Mouse (Mus musculus): ENCODE results near the gene Pcyt1a. TPM values are rescaled to one million over a fixed set of nuclear protein-coding genes. Genes with fewer than 3 reads are reported as not detected.

Pcyt1a gene
- 15.2 TPM for polyA plus RNA-seq (2017; shearing (Covaris generic))

GRCm38 (mm10) chr16:32430474-32431046 is at the start of gene Pcyt1a:
Gene Pcyt1a, plus strand, starts transcription at chr16:32430921.

GRCm38 (mm10) chr16:32400267-32400666 is 30.5 kb upstream of the Pcyt1a start, which contains the start of gene Tm4sf19:
Gene Tm4sf19, plus strand, starts transcription at chr16:32400506.

DNA sequence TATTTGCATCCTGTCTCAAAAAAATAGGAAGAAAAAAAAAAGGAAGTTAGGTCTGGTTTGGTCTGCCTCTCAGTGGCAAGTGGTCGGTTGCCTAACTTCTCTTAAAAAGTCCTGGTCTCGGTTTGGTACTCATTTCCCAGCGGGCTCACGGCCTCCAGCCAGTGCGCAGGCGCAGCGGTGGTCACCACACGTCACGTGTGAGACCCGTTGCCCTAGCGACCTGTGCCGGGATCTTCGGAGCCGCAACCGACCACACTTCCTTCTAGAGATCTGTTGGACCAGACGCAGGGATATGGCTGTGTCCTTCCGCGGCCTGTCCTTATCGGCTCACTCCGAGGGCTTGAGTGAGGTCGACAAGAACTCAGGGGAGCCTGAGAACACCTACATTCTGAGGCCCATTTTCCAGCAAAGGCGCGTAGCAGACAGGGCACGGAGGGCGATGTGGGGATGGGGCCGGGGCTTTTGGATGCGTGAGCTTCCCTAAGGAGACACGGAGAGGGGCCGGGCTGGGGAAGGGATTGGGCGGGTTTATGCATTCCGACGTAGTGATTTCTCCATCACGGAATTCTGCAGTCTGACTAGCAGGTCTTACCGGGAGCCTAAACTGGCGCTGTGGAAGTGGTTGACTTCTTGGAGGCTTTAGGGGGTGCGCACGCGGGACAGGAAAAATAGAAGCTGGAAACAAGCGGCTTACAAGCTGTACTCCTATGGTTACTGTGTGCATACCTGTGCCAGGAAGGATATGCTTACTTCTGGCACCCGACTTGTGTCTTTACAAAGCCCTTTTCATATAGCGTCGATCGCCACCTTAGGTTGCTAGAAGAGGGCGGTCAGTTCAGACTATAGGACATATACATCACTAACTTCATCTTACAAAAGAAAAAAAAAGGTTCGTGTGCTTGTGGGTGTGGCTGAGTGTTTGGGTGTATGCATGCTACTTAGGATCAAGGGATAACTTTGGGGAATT is 10.9 kb upstream of the Pcyt1a start, which contains the start of gene Tctex1d2:
Gene Tctex1d2 (plus strand): TSS at position 186 of the 967 bp plus-strand sequence.

DNA sequence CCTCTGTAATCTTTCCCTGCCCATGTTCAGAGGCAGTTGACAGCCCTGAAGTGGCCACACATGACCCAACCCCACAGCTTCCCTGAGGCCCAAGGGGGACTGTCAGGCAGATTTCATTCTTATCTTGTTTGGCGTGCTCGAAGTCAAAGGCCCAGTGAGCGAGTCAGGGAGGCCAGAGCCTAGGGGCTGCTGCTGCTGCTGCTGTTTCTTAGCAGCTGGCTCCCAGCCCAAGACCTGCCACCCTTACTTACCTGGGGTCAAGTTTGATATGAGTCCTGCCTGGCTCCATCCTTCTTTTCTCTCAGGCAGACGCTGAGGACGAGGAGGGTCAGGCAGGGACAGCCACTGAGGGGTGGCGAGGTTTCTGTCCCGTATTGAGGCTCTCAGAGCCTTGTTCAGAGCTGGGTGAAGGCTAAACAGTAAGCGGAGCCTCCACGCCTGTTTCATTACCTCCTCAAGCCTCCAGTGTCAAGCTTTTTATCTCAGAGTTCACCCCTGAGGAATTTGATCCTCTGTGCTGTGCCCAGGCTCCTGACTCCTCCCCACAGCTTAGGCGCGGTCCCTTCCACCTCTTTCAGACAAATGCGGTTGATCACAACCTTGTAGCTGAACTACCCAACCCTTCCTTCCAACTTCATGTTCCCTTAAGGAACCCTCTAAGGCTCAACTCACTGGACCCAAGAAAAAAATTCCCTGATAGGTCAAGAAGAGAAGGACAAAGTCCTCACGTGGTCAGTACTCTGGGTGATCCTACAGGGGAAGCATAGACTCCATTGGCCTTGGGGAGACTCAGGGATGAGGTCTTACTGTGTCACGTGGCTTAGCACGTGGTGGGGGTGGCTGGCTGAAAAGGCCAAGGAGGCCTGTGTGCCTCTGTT is 56.8 kb downstream of the Pcyt1a start, which contains the start of gene Slc51a:
Gene Slc51a (minus strand): TSS at position 646 of the 878 bp plus-strand sequence.

DNA sequence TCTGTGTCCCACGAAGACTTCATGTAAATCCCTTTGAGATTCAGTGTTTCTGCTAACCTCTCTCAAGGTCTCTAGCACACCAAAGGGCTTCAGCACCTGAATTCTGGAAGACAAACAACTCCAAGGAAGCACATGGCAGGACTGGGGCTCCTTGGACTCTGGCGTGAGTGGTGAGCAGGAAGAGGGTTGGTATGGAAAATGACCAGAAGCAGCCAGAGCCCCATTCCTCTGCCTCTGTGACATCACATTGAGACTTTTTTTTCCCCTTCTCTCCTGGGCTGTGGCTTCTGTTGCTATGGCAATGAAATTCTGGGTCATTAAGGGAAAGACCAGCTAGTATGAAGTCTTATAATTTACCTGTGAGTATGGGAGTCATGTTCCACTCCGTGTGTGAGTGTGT is 65.2 kb downstream of the Pcyt1a start, which contains the start of gene Zdhhc19:
Gene Zdhhc19 (plus strand): TSS at position 301 of the 400 bp plus-strand sequence.

Other genes starting within 250 kb of the Pcyt1a start
- 2.4 TPM for gene Fbxo45, start 183.8 kb upstream of the Pcyt1a start, polyA plus RNA-seq (2017; shearing (Covaris generic))
- gene Wdr53, start 183.7 kb upstream of the Pcyt1a start, polyA plus RNA-seq (2017; shearing (Covaris generic)), result 25.0 TPM
- not detected for gene Smco1, start 159.5 kb upstream of the Pcyt1a start, polyA plus RNA-seq (2017; shearing (Covaris generic))
- 14.9 TPM for gene Rnf168, start 153.5 kb upstream of the Pcyt1a start, polyA plus RNA-seq (2017; shearing (Covaris generic))
- 31.5 TPM for gene Ubxn7, start 98.7 kb upstream of the Pcyt1a start, polyA plus RNA-seq (2017; shearing (Covaris generic))
- not detected for gene Tm4sf19, start 30.4 kb upstream of the Pcyt1a start, polyA plus RNA-seq (2017; shearing (Covaris generic))
- 3.7 TPM for gene Tctex1d2, start 11.2 kb upstream of the Pcyt1a start, polyA plus RNA-seq (2017; shearing (Covaris generic))
- 0.12 TPM for gene Slc51a, start 57.0 kb downstream of the Pcyt1a start, polyA plus RNA-seq (2017; shearing (Covaris generic))
- gene Zdhhc19, start 65.3 kb downstream of the Pcyt1a start, polyA plus RNA-seq (2017; shearing (Covaris generic)), result not detected
- 40.1 TPM for gene Tfrc, start 178.0 kb downstream of the Pcyt1a start, polyA plus RNA-seq (2017; shearing (Covaris generic))
- 14.4 TPM for gene Tnk2, start 213.0 kb downstream of the Pcyt1a start, polyA plus RNA-seq (2017; shearing (Covaris generic))